Mouse (Mus musculus) liver, embryonic 11.5 days (tissue): ENCODE data around the gene Mrpl24. TPM values are rescaled to one million over a fixed set of nuclear protein-coding genes. Genes with fewer than 3 reads are reported as not detected.
"Not testable (repeated sequence)": the region's sequence is repeated elsewhere in the genome, so short reads cannot be mapped to it uniquely, and the experiment has no call there.

Experiments used
- ATAC-seq: fragments of 200-750 bp; cut with Nextera tagmentation; replicated peaks from 2 replicates; pipeline ENCODE4 v1.8.0; 2017; ENCODE audit warnings: moderate number of reproducible peaks, mild to moderate bottlenecking, moderate TSS enrichment, moderate library complexity; ENCODE audit not compliant: low FRiP score
- DNase-seq: peaks from one replicate; pipeline ENCODE4 v3.0.0-alpha.2; 2017; ENCODE audit warnings: low spot score
- H3K27ac ChIP-seq: fragments of 300-500 bp; sonication (generic); 2 replicates; pipeline ENCODE4 v1.5.1; 2014; ENCODE audit warnings: mild to moderate bottlenecking, low read depth, low read length, control low read depth
- H3K27me3 ChIP-seq: fragments of 300-500 bp; sonication (generic); replicated peaks from 2 replicates; pipeline ENCODE4 v1.6.1; 2014; ENCODE audit warnings: low read length, mixed read lengths; ENCODE audit not compliant: control insufficient read depth, insufficient read depth
- H3K36me3 ChIP-seq: fragments of 300-500 bp; sonication (generic); 2 replicates; pipeline ENCODE4 v1.6.1; 2014; ENCODE audit warnings: mild to moderate bottlenecking, low read length, moderate library complexity, mixed read lengths; ENCODE audit not compliant: control insufficient read depth, insufficient read depth
- H3K4me1 ChIP-seq: fragments of 300-500 bp; sonication (generic); replicated peaks from 2 replicates; pipeline ENCODE4 v1.6.1; 2014; ENCODE audit warnings: low read length, mixed read lengths; ENCODE audit not compliant: control insufficient read depth, insufficient read depth
- H3K4me2 ChIP-seq: fragments of 300-500 bp; sonication (generic); 2 replicates; pipeline ENCODE4 v1.6.1; 2014; ENCODE audit warnings: mild to moderate bottlenecking, control low read depth, moderate library complexity
- H3K4me3 ChIP-seq: fragments of 300-500 bp; sonication (generic); 2 replicates; pipeline ENCODE4 v1.5.1; 2014; ENCODE audit warnings: low read depth, low read length, control low read depth
- H3K9ac ChIP-seq: fragments of 300-500 bp; sonication (generic); 2 replicates; pipeline ENCODE4 v1.6.1; 2014; ENCODE audit warnings: low read depth, low read length, control low read depth
- H3K9me3 ChIP-seq: fragments of 300-500 bp; sonication (generic); 2 replicates; pipeline ENCODE4 v1.6.1; 2016; ENCODE audit warnings: low read length, inconsistent platforms, mixed read lengths; ENCODE audit not compliant: control insufficient read depth
- WGBS: fragments of 180-500 bp; shearing (Covaris S2); extraction: QIAGEN DNeasy Blood & Tissue Kit; methylation state at CpG from one replicate; pipeline ENCODE4 v1.1.7; 2014; 5-methylcytosine and 5-hydroxymethylcytosine counted together
- polyA plus RNA-seq: library from polyadenylated mRNA; unstranded; fragments of >200 nt; fragmentation: Nextera tagmentation; extraction: Ambion mirVana; gene quantifications from 2 replicates; pipeline ENCODE4 v1.2.1, GENCODE M21; 2014

Gene Mrpl24
- 95.7 and 97.5 TPM in 2 replicates for polyA plus RNA-seq

DNA sequence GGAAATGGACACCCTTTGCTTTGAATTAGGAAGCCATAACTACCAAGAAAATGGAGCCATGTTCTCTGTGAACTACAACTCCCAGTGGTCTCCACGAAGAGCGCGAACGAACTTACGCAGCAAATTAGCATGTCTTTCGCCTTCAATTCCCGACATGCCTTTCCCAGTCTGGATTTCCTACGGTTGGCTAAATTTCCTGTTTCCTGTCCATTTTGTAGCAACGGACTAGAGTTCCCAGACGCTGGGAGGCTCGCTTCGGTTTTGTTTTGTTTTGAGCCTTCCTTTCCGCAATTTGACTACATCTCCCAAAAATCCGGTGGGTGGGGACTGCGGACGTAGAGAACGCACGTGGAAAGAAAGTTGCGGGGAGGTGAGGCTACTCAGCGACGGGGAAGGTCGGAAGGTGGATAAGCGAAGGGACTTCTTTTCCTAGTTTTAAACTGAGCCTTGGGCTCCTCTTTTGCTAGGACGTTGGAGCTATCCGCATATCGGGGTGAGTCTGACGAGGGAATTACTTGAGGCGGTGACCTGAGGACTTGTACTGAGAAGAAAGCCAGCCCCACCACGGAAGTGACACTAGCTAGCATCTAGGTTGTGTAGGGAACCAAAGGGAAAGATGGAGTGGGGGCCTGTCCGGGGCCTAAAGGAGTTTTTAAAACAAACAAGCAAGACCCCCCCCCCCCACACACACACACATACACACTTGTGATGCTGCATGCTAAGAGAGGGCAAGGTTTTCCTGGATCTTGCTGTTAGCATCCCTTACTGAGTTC is at the start of gene Mrpl24:
Mrpl24 (plus strand) TSS at position 171 of the 773 bp plus-strand sequence.
- H3K4me3 ChIP-seq: peak within 1 kb of the TSS; percentile 73
- no peaks in the 10 kb centered on the region for H3K27me3 ChIP-seq
- peak; percentile 72 for ATAC-seq
- no peaks in the 10 kb centered on the region for H3K9me3 ChIP-seq
- H3K4me2 ChIP-seq: peak within 1 kb of the TSS; percentile 84
- H3K9ac ChIP-seq: peak within 1 kb of the TSS; percentile 87
- under 1% methylated on average over 30 of the region's 30 CpGs for WGBS
- peak within 1 kb of the TSS; percentile 80 for H3K27ac ChIP-seq
- peaks cover 47% of the 10 kb centered on the region for H3K36me3 ChIP-seq
- H3K4me1 ChIP-seq: peaks cover 3% of the 10 kb centered on the region; the same call in 1 of the 2 replicates
- DNase-seq: peak; percentile 78

- WGBS: 89% methylated on average over 4 of the region's 4 CpGs
- Histone ChIP-seq H3K4me3 (no peak overlapping the region), H3K4me1 (peaks cover 4% of the 10 kb centered on the region), H3K27me3 (no peaks in the 10 kb centered on the region), H3K27ac (no peak overlapping the region), H3K4me2 (no peak overlapping the region), H3K36me3 (peaks cover 16% of the 10 kb centered on the region), H3K9me3 (no peaks in the 10 kb centered on the region), H3K9ac (no peak overlapping the region)
- ATAC-seq (no peak), DNase-seq (no peak)
Measured at GRCm38 (mm10) chr3:87877730-87878129, 41.6 kb upstream of the Mrpl24 start.

DNA sequence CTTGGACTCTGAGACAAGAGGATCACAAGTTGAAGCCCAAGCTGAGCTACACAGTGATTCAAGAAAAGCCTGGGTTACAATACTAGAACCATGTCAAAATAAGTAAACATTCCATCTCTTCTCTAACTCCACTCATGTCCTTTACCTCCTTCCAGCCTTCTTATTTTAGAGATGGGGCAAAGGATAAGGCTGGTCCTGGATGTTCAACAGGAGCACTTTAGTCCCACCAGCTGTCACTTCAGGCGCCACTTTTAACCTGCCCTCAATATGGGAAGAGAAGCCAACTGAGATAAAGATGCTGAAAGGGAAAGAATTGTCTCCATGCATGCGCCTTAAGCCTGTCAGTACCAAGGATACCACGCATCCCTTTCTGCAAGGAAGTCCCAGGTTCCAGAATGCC is 35.0 kb upstream of the Mrpl24 start:
- no peak for DNase-seq
- H3K36me3 ChIP-seq: peaks cover 7% of the 10 kb centered on the region
- peak overlapping the region; percentile 96 for H3K4me2 ChIP-seq
- H3K9ac ChIP-seq: peak overlapping the region; percentile 95
- no peaks in the 10 kb centered on the region for H3K27me3 ChIP-seq
- H3K9me3 ChIP-seq: no peaks in the 10 kb centered on the region; the same call in 1 of the 2 replicates
- peak overlapping the region; percentile 88 for H3K27ac ChIP-seq
- ATAC-seq: no peak
- peaks cover 19% of the 10 kb centered on the region for H3K4me1 ChIP-seq
- WGBS: 4% methylated on average over 3 of the region's 3 CpGs
- peak overlapping the region; percentile 94 for H3K4me3 ChIP-seq

- Histone ChIP-seq H3K36me3 (peaks cover 7% of the 10 kb centered on the region), H3K27ac (peak overlapping the region; percentile 88), H3K27me3 (no peaks in the 10 kb centered on the region), H3K9ac (peak overlapping the region; percentile 95), H3K9me3 (no peaks in the 10 kb centered on the region; the same call in 1 of the 2 replicates), H3K4me1 (peaks cover 19% of the 10 kb centered on the region), H3K4me3 (peak overlapping the region; percentile 94), H3K4me2 (peak overlapping the region; percentile 96)
- under 1% methylated on average over 24 of the region's 28 CpGs for WGBS
- DNase-seq (peak; percentile 60), ATAC-seq (peak; percentile 13)
Measured at GRCm38 (mm10) chr3:87884708-87885251, 34.5 kb upstream of the Mrpl24 start.

GRCm38 (mm10) chr3:87885281-87886003 is 33.9 kb upstream of the Mrpl24 start, which contains the start of gene Prcc:
TSS of gene Prcc (minus strand) at chr3:87885608.
- under 1% methylated on average over 33 of the region's 33 CpGs for WGBS
- Histone ChIP-seq H3K27ac (peak within 1 kb of the TSS; percentile 88), H3K4me3 (peak within 1 kb of the TSS; percentile 94), H3K36me3 (peaks cover 4% of the 10 kb centered on the region), H3K4me1 (peaks cover 19% of the 10 kb centered on the region), H3K27me3 (no peaks in the 10 kb centered on the region), H3K9me3 (no peaks in the 10 kb centered on the region; the same call in 1 of the 2 replicates), H3K4me2 (peak within 1 kb of the TSS; percentile 96), H3K9ac (peak within 1 kb of the TSS; percentile 95)
- peak; percentile 94 for ATAC-seq
- peak; percentile 82 for DNase-seq

DNA sequence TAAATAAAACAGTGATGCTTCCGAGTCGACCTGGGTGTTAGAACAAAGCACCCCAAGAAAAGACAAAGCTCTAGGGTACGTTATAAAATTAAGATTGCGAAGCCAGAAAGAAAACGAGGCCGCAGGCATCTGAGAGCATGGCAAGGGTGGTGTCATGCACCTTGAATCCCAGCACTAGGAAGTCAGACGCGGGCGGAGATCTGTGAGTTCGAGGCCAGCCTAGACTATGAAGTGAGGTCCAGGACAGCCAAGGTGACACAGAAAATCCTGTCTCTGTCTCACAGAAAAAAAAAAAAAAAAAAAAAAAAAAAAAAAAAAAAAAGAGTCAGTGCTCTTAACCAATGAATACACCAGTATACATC is 33.3 kb upstream of the Mrpl24 start:
- H3K9me3 ChIP-seq: no peaks in the 10 kb centered on the region; the same call in 1 of the 2 replicates
- H3K27me3 ChIP-seq: no peaks in the 10 kb centered on the region
- H3K4me1 ChIP-seq: peaks cover 19% of the 10 kb centered on the region
- H3K36me3 ChIP-seq: no peaks in the 10 kb centered on the region; the same call in 1 of the 2 replicates
- peak overlapping the region; percentile 60; the same call in 1 of the 2 replicates for H3K9ac ChIP-seq
- H3K27ac ChIP-seq: 0 out of 2 replicates have a peak overlapping the region, but pooled peaks have one; percentile 39
- ATAC-seq: no peak; the same call in none of the 2 replicates
- peak; percentile 61 for DNase-seq
- H3K4me3 ChIP-seq: peak overlapping the region; percentile 94
- H3K4me2 ChIP-seq: peak overlapping the region; percentile 96
- 9% methylated on average over 10 of the region's 10 CpGs for WGBS

- peaks cover 19% of the 10 kb centered on the region for H3K4me1 ChIP-seq
- peak overlapping the region; percentile 94; the same call in 1 of the 2 replicates for H3K4me3 ChIP-seq
- H3K27ac ChIP-seq: peak overlapping the region; percentile 16; the same call in 1 of the 2 replicates
- H3K4me2 ChIP-seq: peak overlapping the region; percentile 96
- H3K27me3 ChIP-seq: no peaks in the 10 kb centered on the region
- 89% methylated on average over 6 of the region's 6 CpGs for WGBS
- H3K36me3 ChIP-seq: no peaks in the 10 kb centered on the region
- peak overlapping the region; percentile 60; the same call in 1 of the 2 replicates for H3K9ac ChIP-seq
- H3K9me3 ChIP-seq: no peaks in the 10 kb centered on the region; the same call in 1 of the 2 replicates
- DNase-seq: no peak
- no peak for ATAC-seq
Measured at GRCm38 (mm10) chr3:87886416-87886815, 32.9 kb upstream of the Mrpl24 start.

- H3K9ac ChIP-seq, ATAC-seq, H3K4me3 ChIP-seq, H3K27ac ChIP-seq, H3K9me3 ChIP-seq, H3K4me2 ChIP-seq, DNase-seq, H3K27me3 ChIP-seq, H3K36me3 ChIP-seq: not testable (repeated sequence)
- 75% methylated on average over 4 of the region's 4 CpGs for WGBS
- peaks cover 17% of the 10 kb centered on the region for H3K4me1 ChIP-seq
Measured at GRCm38 (mm10) chr3:87887400-87887799, 31.9 kb upstream of the Mrpl24 start.
